Mouse (Mus musculus) thymus, postnatal 4 days (tissue): Measurements from ENCODE around the gene Dnm1.
"Not testable (repeated sequence)": the region's sequence is repeated elsewhere in the genome, so short reads cannot be mapped to it uniquely, and the experiment has no call there.

Source experiments
- DNase-seq: peaks from one replicate; pipeline ENCODE4 v3.0.0; 2021

Gene Dnm1

GRCm38 (mm10) chr2:32353007-32353542 is at the start of gene Dnm1:
Gene Dnm1, minus strand, starts transcription at chr2:32353338.
- DNase-seq: peak; percentile 93

GRCm38 (mm10) chr2:32396695-32397094 is 43.6 kb upstream of the Dnm1 start:
- DNase-seq: peak; percentile 45

GRCm38 (mm10) chr2:32395946-32396621 is 42.9 kb upstream of the Dnm1 start:
- peak; percentile 78 for DNase-seq

GRCm38 (mm10) chr2:32395484-32395945 is 42.4 kb upstream of the Dnm1 start, which contains the start of gene Ptges2:
Gene Ptges2, plus strand, starts transcription at chr2:32395896.
- DNase-seq: peak; percentile 95

GRCm38 (mm10) chr2:32394973-32395372 is 41.8 kb upstream of the Dnm1 start:
- DNase-seq: peak; percentile 82

GRCm38 (mm10) chr2:32392063-32392462 is 38.9 kb upstream of the Dnm1 start:
- no peak for DNase-seq

- DNase-seq: no peak
Measured at GRCm38 (mm10) chr2:32390871-32391270, 37.7 kb upstream of the Dnm1 start.

GRCm38 (mm10) chr2:32389157-32389556 is 36.0 kb upstream of the Dnm1 start:
- no peak for DNase-seq

GRCm38 (mm10) chr2:32387706-32388490 is 34.8 kb upstream of the Dnm1 start, which contains the start of gene Lcn2:
Gene Lcn2, minus strand, starts transcription at chr2:32388252.
- DNase-seq: no peak

- no peak for DNase-seq
Measured at GRCm38 (mm10) chr2:32382689-32383088, 29.6 kb upstream of the Dnm1 start.

GRCm38 (mm10) chr2:32381775-32382223 is 28.7 kb upstream of the Dnm1 start, which contains the start of gene 1110008P14Rik:
Gene 1110008P14Rik, minus strand, starts transcription at chr2:32381938.
- DNase-seq: peak; percentile 99

GRCm38 (mm10) chr2:32381141-32381774 is 28.1 kb upstream of the Dnm1 start:
- peak; percentile 77 for DNase-seq

- DNase-seq: no peak
Measured at GRCm38 (mm10) chr2:32380001-32380500, 26.9 kb upstream of the Dnm1 start.

- DNase-seq: no peak
Measured at GRCm38 (mm10) chr2:32376963-32377362, 23.8 kb upstream of the Dnm1 start.

- no peak for DNase-seq
Measured at GRCm38 (mm10) chr2:32375317-32375940, 22.3 kb upstream of the Dnm1 start.

GRCm38 (mm10) chr2:32374191-32374590 is 21.1 kb upstream of the Dnm1 start:
- no peak for DNase-seq

GRCm38 (mm10) chr2:32367315-32367714 is 14.2 kb upstream of the Dnm1 start:
- no peak for DNase-seq

- DNase-seq: no peak
Measured at GRCm38 (mm10) chr2:32364121-32364520, 11.0 kb upstream of the Dnm1 start.

GRCm38 (mm10) chr2:32363376-32364106 is 10.4 kb upstream of the Dnm1 start:
- peak; percentile 33 for DNase-seq

- DNase-seq: peak; percentile 93
Measured at GRCm38 (mm10) chr2:32362817-32363340, 9.7 kb upstream of the Dnm1 start.

GRCm38 (mm10) chr2:32362274-32362673 is 9.1 kb upstream of the Dnm1 start:
- not testable (repeated sequence) for DNase-seq
